15 mouse cellular contexts compared by ENCODE assay signal in genomic region chr4:136807448-136808009, GRCm38 (mm10). TPM values are rescaled to one million over a fixed set of nuclear protein-coding genes. Genes with fewer than 3 reads are reported as not detected.
DNase-seq lines count a peak whose midpoint lies in the region; ATAC-seq lines count a peak whose summit lies in the region.
"Had no signal": no experiment of that assay in that cellular context is flagged by ENCODE, and none has a peak within 500 bp of the region (broad histone marks: within the 10 kb centered on the region; RNA-seq: fewer than 3 reads in every experiment).

No protein-coding gene starts in this region.

- H3K27ac ChIP-seq in forebrain, embryonic 16.5 days (ENCODE audit: low read length) = no peak overlapping the region
- H3K27ac ChIP-seq in midbrain, embryonic 14.5 days (replicated peaks; ENCODE audit: low read depth, low read length) = peak overlapping the region; percentile 32
- no peak overlapping the region for H3K27ac ChIP-seq in kidney, embryonic 16.5 days (ENCODE audit: low read length)
- H3K27ac ChIP-seq: layer of hippocampus, adult 2 months; limb, embryonic 12.5 days; lung, embryonic 15.5 days had no signal

- peaks cover 33% of the 10 kb centered on the region for H3K4me1 ChIP-seq in forebrain, embryonic 16.5 days (replicated peaks; ENCODE audit: control insufficient read depth, insufficient read depth, low read length)
- peaks cover 34% of the 10 kb centered on the region for H3K4me1 ChIP-seq in midbrain, embryonic 14.5 days (ENCODE audit: control insufficient read depth, insufficient read depth, low read length)
- H3K4me1 ChIP-seq in kidney, embryonic 16.5 days (ENCODE audit: insufficient read depth, low read length) = peaks cover 41% of the 10 kb centered on the region

- H3K36me3 ChIP-seq in forebrain, embryonic 16.5 days (ENCODE audit: control insufficient read depth, insufficient read depth) = no peaks in the 10 kb centered on the region
- no peaks in the 10 kb centered on the region for H3K36me3 ChIP-seq in midbrain, embryonic 14.5 days (ENCODE audit: control insufficient read depth, insufficient read depth, low read length)
- no peaks in the 10 kb centered on the region for H3K36me3 ChIP-seq in kidney, embryonic 16.5 days (ENCODE audit: insufficient read depth, low read length)
- H3K36me3 ChIP-seq: limb, embryonic 12.5 days; lung, embryonic 15.5 days had no signal

- no peak overlapping the region for H3K4me3 ChIP-seq in forebrain, embryonic 16.5 days (replicated peaks; ENCODE audit: low read length)
- no peak overlapping the region for H3K4me3 ChIP-seq in midbrain, embryonic 14.5 days (replicated peaks; ENCODE audit: low read depth, low read length)
- no peak overlapping the region for H3K4me3 ChIP-seq in kidney, embryonic 16.5 days (ENCODE audit: low read length)
- H3K4me3 ChIP-seq: layer of hippocampus, adult 2 months; limb, embryonic 12.5 days; lung, embryonic 15.5 days had no signal

- peak; percentile 31 for DNase-seq in adrenal gland, postnatal 14 days
- no peak for DNase-seq in adrenal gland, adult 18-20 months (ENCODE audit: low spot score in 2 of 2)
- peak; percentile 37 for DNase-seq in R1 (ENCODE audit: low read depth, low spot score)
- peak; percentile 51 for DNase-seq in midbrain, embryonic 14.5 days
- DNase-seq in c-Kit-positive CD71-positive TER-119-positive erythroid progenitor cells, embryonic 14.5 days (ENCODE audit: low spot score) = no peak
- no peak for DNase-seq in right cerebral cortex, adult 2 months (ENCODE audit: low spot score in 2 of 2)
- DNase-seq: adrenal gland, postnatal 36 days; cerebellum, adult 2 months; gastrocnemius, postnatal 25 days had no signal

- H3K27me3 ChIP-seq in forebrain, embryonic 16.5 days (replicated peaks; ENCODE audit: control insufficient read depth, insufficient read depth, low read length) = no peaks in the 10 kb centered on the region
- H3K27me3 ChIP-seq in midbrain, embryonic 14.5 days (ENCODE audit: control insufficient read depth, insufficient read depth, low read length) = no peaks in the 10 kb centered on the region
- H3K27me3 ChIP-seq in kidney, embryonic 16.5 days (ENCODE audit: insufficient read depth, low read length) = no peaks in the 10 kb centered on the region

- no peaks in the 10 kb centered on the region for H3K9me3 ChIP-seq in forebrain, embryonic 16.5 days (ENCODE audit: control insufficient read depth, low read length)
- no peaks in the 10 kb centered on the region for H3K9me3 ChIP-seq in midbrain, embryonic 14.5 days (ENCODE audit: control insufficient read depth, low read length)
- H3K9me3 ChIP-seq in kidney, embryonic 16.5 days (ENCODE audit: low read length) = no peaks in the 10 kb centered on the region
- H3K9me3 ChIP-seq: limb, embryonic 12.5 days; lung, embryonic 15.5 days had no signal

- WGBS in forebrain, embryonic 16.5 days = 47% methylated on average over 11 of the region's 11 CpGs
- 40% methylated on average over 11 of the region's 11 CpGs for WGBS in midbrain, embryonic 14.5 days
- WGBS in kidney, embryonic 16.5 days = 79% methylated on average over 11 of the region's 11 CpGs

- peak; percentile 39; the same call in 1 of the 2 replicates for ATAC-seq in forebrain, embryonic 16.5 days
- ATAC-seq in midbrain, embryonic 14.5 days (ENCODE audit: low FRiP score, low TSS enrichment) = no peak
- no peak for ATAC-seq in kidney, embryonic 16.5 days (ENCODE audit: low FRiP score, low TSS enrichment)
- ATAC-seq: intestine, postnatal 0 days had no signal

- no peak overlapping the region for H3K4me2 ChIP-seq in forebrain, embryonic 16.5 days (ENCODE audit: low read length)
- no peak overlapping the region for H3K4me2 ChIP-seq in midbrain, embryonic 14.5 days (ENCODE audit: low read length)
- H3K4me2 ChIP-seq in kidney, embryonic 16.5 days (replicated peaks; ENCODE audit: low read depth, low read length) = no peak overlapping the region
- H3K4me2 ChIP-seq: limb, embryonic 12.5 days; lung, embryonic 15.5 days had no signal

- H3K9ac ChIP-seq in forebrain, embryonic 16.5 days (replicated peaks; ENCODE audit: low read depth, low read length) = no peak overlapping the region
- no peak overlapping the region; the same call in 1 of the 2 replicates for H3K9ac ChIP-seq in midbrain, embryonic 14.5 days (replicated peaks; ENCODE audit: low read length)
- no peak overlapping the region for H3K9ac ChIP-seq in kidney, embryonic 16.5 days (replicated peaks; ENCODE audit: low read length)
- H3K9ac ChIP-seq: limb, embryonic 12.5 days; lung, embryonic 15.5 days had no signal

RNA-seq across cellular contexts. Expression of gene Ephb2, which starts 28.3 kb away (rescaled TPM):
- 10.3 and 11.3 TPM in 2 replicates for total RNA-seq in adrenal gland, postnatal 14 days (2021)
- 10 to 100 TPM; 16.9 to 22.8 TPM for total RNA-seq in adrenal gland, adult 18-20 months (2021)
- 12.3 and 13.1 TPM in 2 replicates for polyA plus RNA-seq in forebrain, embryonic 16.5 days (2015; fragmentation: Nextera tagmentation; extraction: Ambion mirVana)
- 27.6 and 32.8 TPM in 2 replicates for polyA plus RNA-seq in midbrain, embryonic 14.5 days (2014; fragmentation: Nextera tagmentation; extraction: Ambion mirVana)
- 3.4 and 3.6 TPM in 2 replicates for polyA plus RNA-seq in kidney, embryonic 16.5 days (2015; fragmentation: Nextera tagmentation; extraction: Ambion mirVana)

Comparison
In these comparisons a context has a peak if more than half of its experiments do, and no peak if none do; other contexts are left out.
1. DNase-seq: peak in adrenal gland, postnatal 14 days (single experiment), R1 (single experiment) and midbrain, embryonic 14.5 days (single experiment); none in adrenal gland, adult 18-20 months (0 of 2), c-Kit-positive CD71-positive TER-119-positive erythroid progenitor cells, embryonic 14.5 days (single experiment) and right cerebral cortex, adult 2 months (0 of 2).